Comparison of ENCODE assay signal across 16 mouse cellular contexts in the genomic region with DNA sequence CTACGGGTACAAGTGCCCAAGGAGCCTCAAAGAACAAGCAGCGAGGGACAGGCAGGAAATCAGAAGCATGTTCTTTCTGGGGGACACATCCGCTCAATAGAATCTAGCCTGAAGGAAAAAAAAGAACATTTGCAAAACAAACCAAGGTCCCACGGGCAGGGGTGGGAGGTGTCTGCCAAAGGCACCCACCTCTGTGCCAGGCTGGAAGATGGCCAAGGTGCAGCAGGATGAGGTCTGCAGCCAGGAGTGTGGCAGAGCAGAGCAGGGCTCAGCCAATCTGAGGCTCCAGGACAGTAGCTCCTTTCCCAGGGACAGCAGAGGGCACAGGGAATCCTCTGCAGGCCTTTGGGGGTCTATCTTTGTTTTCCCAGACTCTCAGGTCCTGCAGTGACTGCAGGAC.
"Had no signal": no experiment of that assay in that cellular context is flagged by ENCODE, and none has a peak within 500 bp of the region (broad histone marks: within the 10 kb centered on the region; RNA-seq: fewer than 3 reads in every experiment).

No protein-coding gene starts in this region.

- H3K27me3 ChIP-seq: liver, embryonic 15.5 days; stomach, embryonic 15.5 days had no signal

- H3K4me1 ChIP-seq: liver, embryonic 15.5 days; lung, embryonic 15.5 days; stomach, embryonic 15.5 days had no signal

- H3K4me3 ChIP-seq: liver, embryonic 15.5 days; lung, embryonic 15.5 days; megakaryocyte, embryonic 14.5 days; midbrain, embryonic 13.5 days; midbrain, embryonic 15.5 days; neural tube, embryonic 12.5 days; stomach, embryonic 15.5 days had no signal

- H3K36me3 ChIP-seq: liver, embryonic 15.5 days; lung, embryonic 15.5 days; midbrain, embryonic 13.5 days; midbrain, embryonic 15.5 days; neural tube, embryonic 12.5 days; stomach, embryonic 15.5 days had no signal

- DNase-seq: liver, postnatal 0 days; lung, adult 2 months; lung, postnatal 14 days; lung, postnatal 36 days; right cerebral cortex, postnatal 25 days; thymus, postnatal 14 days; thymus, postnatal 36 days had no signal

- H3K27ac ChIP-seq: liver, embryonic 15.5 days; lung, embryonic 15.5 days; macrophage; neural tube, embryonic 12.5 days; stomach, embryonic 15.5 days; stomach, postnatal 0 days had no signal
